Mouse (Mus musculus) retina, embryonic 14.5 days (tissue): ENCODE data around the gene Olfr68.
"Not testable (repeated sequence)": the region's sequence is repeated elsewhere in the genome, so short reads cannot be mapped to it uniquely, and the experiment has no call there.

Experiments
- DNase-seq: peaks from one replicate; pipeline ENCODE4 v3.0.0-alpha.2; 2015; ENCODE audit warnings: low spot score

Gene Olfr68

GRCm38 (mm10) chr7:103767687-103768086, 11.8 kb downstream of the Olfr68 start:
- DNase-seq = not testable (repeated sequence)

- not testable (repeated sequence) for DNase-seq
Observed at GRCm38 (mm10) chr7:103762212-103762611, 17.3 kb downstream of the Olfr68 start.

DNA sequence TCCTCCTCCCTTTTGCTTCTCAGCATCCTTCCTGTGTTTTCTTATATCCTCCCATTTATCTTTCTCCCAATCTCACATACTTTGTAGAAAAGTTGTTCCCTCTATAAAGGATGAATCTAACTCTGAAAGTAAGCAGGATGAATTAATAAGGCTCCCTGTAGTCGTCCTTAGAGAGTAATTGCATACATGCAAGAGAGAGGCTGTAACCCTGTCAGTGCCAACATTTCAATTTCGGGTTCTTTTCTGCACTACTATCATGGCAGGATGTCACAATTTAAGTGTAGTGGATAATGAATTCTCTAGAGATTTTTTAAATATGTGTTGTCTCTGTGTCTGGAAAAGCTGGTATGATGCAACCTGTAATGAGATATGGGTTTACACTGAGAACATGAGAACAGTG, 22.3 kb downstream of the Olfr68 start, which contains the start of gene Olfr630:
Gene Olfr630 (minus strand): TSS at position 101 of the 400 bp plus-strand sequence.
- DNase-seq = no peak

GRCm38 (mm10) chr7:103744843-103745242, 34.7 kb downstream of the Olfr68 start, which contains the start of gene Olfr629:
TSS of gene Olfr629 (minus strand) at chr7:103744943.
- DNase-seq = no peak

DNA sequence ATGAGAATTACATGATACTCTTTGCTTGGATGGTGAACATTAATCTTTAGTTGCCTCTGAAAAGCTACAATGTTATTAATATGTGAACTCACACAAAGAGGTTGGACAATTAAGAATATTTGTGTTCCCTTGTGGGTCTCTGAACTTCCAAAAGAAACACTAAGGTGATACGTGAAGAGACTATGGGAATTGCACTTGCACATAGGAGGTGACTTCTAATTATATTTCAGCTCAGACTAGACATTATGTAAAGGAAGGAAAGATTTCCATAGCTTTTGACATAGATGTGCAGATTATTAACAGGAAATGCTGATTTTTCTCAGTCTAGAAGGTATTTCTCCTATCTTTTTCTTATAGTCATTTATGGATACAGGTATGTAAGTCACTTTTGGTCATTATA, 49.4 kb downstream of the Olfr68 start, which contains the start of gene Olfr628:
Gene Olfr628 (plus strand): TSS at position 301 of the 400 bp plus-strand sequence.
- no peak for DNase-seq
